Mouse (Mus musculus): ENCODE results near the gene Ccz1. TPM values are rescaled to one million over a fixed set of nuclear protein-coding genes. Genes with fewer than 3 reads are reported as not detected.

Gene Ccz1
- polyA plus RNA-seq, 1 experiment = 31.1 TPM

- H3K4me1 ChIP-seq (ENCODE audit: control insufficient read depth, insufficient read depth, low read length) = no peaks in the 10 kb centered on the region
- no peak overlapping the region for H3K4me3 ChIP-seq (ENCODE audit: control insufficient read depth, low read depth, low read length)
- no peak for TF ChIP-seq POLR2A (IDR thresholded peaks at IDR 0.05; ENCODE audit: control insufficient read depth, low read depth, low read length)
- no peak for TF ChIP-seq CTCF (IDR thresholded peaks at IDR 0.05; ENCODE audit: control insufficient read depth, insufficient read depth, insufficient replicate concordance, low read depth, low read length)
- H3K27ac ChIP-seq (ENCODE audit: control insufficient read depth, insufficient read depth, low read depth, low read length) = no peak overlapping the region
- no peaks in the 10 kb centered on the region for H3K27me3 ChIP-seq (ENCODE audit: control insufficient read depth, insufficient read depth, low read length)
- no peaks in the 10 kb centered on the region for H3K36me3 ChIP-seq (ENCODE audit: control insufficient read depth, insufficient read depth, low read length)
Measured at GRCm38 (mm10) chr5:143972628-143973027, 42.0 kb downstream of the Ccz1 start.

DNA sequence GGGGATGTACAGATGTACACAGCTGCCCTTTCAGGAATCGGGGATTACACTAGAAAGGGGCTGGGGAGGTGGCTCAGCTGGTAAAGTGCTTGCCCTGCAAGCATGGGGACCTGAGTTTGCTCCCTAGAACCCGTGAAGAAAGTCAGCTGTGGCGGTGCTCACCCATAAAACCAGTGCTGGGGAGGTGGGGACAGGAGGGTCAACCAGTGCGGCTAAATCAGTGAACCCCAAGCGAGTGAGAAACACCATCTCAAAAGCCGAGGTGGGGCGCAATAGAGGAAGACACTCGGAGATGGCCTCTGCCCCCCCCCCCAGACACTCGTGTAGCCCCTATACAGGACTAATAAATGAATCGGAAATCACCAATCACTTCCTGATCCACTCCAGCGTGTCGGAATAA is 48.0 kb downstream of the Ccz1 start:
- no peak overlapping the region for H3K27ac ChIP-seq (ENCODE audit: control insufficient read depth, insufficient read depth, low read depth, low read length)
- no peaks in the 10 kb centered on the region; the same call in 1 of the 2 replicates for H3K36me3 ChIP-seq (ENCODE audit: control insufficient read depth, insufficient read depth, low read length)
- no peak overlapping the region for H3K4me3 ChIP-seq (ENCODE audit: control insufficient read depth, low read depth, low read length)
- no peaks in the 10 kb centered on the region for H3K27me3 ChIP-seq (ENCODE audit: control insufficient read depth, insufficient read depth, low read length)
- H3K4me1 ChIP-seq (ENCODE audit: control insufficient read depth, insufficient read depth, low read length) = no peaks in the 10 kb centered on the region
- TF ChIP-seq POLR2A (IDR thresholded peaks at IDR 0.05; ENCODE audit: control insufficient read depth, low read depth, low read length) (no peak), CTCF (IDR thresholded peaks at IDR 0.05; ENCODE audit: control insufficient read depth, insufficient read depth, insufficient replicate concordance, low read depth, low read length) (no peak)

DNA sequence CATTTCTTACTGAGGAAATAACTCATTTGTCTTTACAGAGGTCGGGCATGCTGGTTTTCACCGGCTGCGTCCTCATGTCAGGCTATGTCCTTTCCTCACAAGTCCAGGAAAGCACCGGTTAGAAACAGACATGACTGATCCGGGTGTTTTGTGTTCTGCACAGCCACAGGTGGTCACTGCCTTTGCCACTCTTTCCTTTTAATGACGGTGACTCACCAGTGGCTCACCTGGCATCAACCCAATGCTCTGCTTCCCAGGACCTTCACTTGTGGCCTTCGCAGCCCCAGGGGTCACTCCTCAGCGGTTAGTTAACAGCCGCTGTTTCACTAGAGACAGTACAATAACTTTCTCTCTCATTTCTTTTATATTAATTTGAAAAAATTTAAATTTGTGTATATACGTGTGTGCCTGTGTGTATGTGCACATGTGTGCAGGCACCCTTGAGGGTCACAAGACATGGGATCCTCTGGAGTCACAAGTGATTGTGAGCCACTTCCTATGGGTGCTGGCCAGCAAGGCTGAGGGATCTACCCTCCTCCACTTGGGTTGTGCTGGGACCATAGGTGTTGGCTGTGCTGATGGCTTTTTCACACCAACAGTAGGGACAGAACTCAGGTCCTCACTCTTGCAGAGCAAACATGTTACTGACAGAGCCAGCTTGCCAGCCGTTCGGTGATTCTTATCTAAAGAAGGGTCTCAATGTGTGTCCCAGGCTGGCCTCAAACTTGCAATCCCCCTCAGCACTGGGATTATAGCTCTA is 48.9 kb downstream of the Ccz1 start:
- Histone ChIP-seq H3K36me3 (ENCODE audit: control insufficient read depth, insufficient read depth, low read length) (no peaks in the 10 kb centered on the region; the same call in 1 of the 2 replicates), H3K27ac (ENCODE audit: control insufficient read depth, insufficient read depth, low read depth, low read length) (no peak overlapping the region), H3K27me3 (ENCODE audit: control insufficient read depth, insufficient read depth, low read length) (no peaks in the 10 kb centered on the region), H3K4me3 (ENCODE audit: control insufficient read depth, low read depth, low read length) (no peak overlapping the region), H3K4me1 (ENCODE audit: control insufficient read depth, insufficient read depth, low read length) (no peaks in the 10 kb centered on the region)
- TF ChIP-seq POLR2A (IDR thresholded peaks at IDR 0.05; ENCODE audit: control insufficient read depth, low read depth, low read length) = no peak
- TF ChIP-seq CTCF (IDR thresholded peaks at IDR 0.05; ENCODE audit: control insufficient read depth, insufficient read depth, insufficient replicate concordance, low read depth, low read length) = no peak

DNA sequence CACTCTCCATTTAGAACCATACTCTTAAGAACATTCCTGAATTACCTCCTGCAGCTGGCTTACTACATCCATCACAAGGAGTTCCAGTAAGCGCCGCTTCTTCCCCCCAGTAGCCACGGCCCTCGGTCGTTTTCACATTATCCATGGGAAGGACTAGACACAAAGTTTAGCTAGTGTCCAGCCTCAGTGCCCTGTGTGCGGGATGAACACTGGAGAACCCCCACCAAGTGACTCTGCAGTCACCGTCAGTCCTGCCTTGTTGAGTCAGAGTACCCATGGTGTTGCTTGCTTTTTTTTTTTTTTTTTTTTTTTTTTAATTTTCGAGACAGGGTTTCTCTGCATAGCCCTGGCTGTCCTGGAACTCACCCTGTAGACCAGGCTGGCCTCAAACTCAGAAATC is 53.5 kb downstream of the Ccz1 start:
- TF ChIP-seq CTCF (IDR thresholded peaks at IDR 0.05; ENCODE audit: control insufficient read depth, insufficient read depth, insufficient replicate concordance, low read depth, low read length) (no peak), POLR2A (IDR thresholded peaks at IDR 0.05; ENCODE audit: control insufficient read depth, low read depth, low read length) (no peak)
- H3K27ac ChIP-seq (ENCODE audit: control insufficient read depth, insufficient read depth, low read depth, low read length) = no peak overlapping the region

DNA sequence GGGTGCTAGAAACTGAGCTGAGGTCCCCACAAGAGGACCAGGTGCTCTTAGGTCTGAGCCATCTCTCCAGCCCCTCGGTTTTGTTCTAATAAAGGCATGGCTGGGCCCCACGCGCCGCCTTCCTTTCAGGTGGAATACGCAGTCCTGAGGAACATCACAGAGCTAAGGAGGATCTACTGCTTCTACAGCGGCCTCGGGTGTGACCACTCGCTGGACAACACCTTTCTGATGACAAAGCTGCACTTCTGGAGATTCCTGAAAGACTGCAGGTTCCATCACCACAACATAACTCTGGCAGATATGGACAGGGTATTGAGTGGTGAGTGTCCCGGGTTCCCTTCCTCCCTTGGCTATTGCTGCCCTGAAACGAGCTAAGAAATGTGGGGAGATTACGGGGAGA is 55.1 kb downstream of the Ccz1 start:
- TF ChIP-seq POLR2A (IDR thresholded peaks at IDR 0.05; ENCODE audit: control insufficient read depth, low read depth, low read length) (no peak), CTCF (IDR thresholded peaks at IDR 0.05; ENCODE audit: control insufficient read depth, insufficient read depth, insufficient replicate concordance, low read depth, low read length) (no peak)
- Histone ChIP-seq H3K4me3 (ENCODE audit: control insufficient read depth, low read depth, low read length) (no peak overlapping the region), H3K4me1 (ENCODE audit: control insufficient read depth, insufficient read depth, low read length) (no peaks in the 10 kb centered on the region), H3K27ac (ENCODE audit: control insufficient read depth, insufficient read depth, low read depth, low read length) (no peak overlapping the region), H3K27me3 (ENCODE audit: control insufficient read depth, insufficient read depth, low read length) (no peaks in the 10 kb centered on the region), H3K36me3 (ENCODE audit: control insufficient read depth, insufficient read depth, low read length) (peaks cover 2% of the 10 kb centered on the region)

More for the DNA sequence above, 53.5 kb downstream of the Ccz1 start:
- Histone ChIP-seq H3K27me3 (ENCODE audit: control insufficient read depth, insufficient read depth, low read length) (no peaks in the 10 kb centered on the region), H3K4me1 (ENCODE audit: control insufficient read depth, insufficient read depth, low read length) (no peaks in the 10 kb centered on the region), H3K36me3 (ENCODE audit: control insufficient read depth, insufficient read depth, low read length) (peaks cover 2% of the 10 kb centered on the region), H3K4me3 (ENCODE audit: control insufficient read depth, low read depth, low read length) (no peak overlapping the region)

DNA sequence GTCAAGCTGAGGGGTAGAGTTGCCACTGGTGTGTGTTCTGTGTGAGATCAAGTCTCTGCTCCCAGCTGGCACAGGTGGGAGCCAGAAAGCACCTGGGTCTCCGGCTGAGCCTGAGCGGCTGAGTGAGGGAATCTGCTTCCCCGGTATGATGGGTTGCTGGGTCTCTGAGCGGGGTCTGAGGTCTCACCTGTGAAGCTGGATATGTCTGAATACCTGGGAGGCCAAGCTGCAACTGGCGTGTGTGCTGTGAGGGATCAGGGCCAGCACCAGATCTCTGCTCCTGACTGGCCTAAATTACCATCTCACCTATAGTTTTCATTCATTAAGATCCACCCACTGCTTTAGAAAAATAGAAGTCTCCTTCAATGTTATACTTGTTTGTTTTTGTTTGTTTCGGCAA is 57.6 kb downstream of the Ccz1 start:
- no peaks in the 10 kb centered on the region for H3K4me1 ChIP-seq (ENCODE audit: control insufficient read depth, insufficient read depth, low read length)
- no peaks in the 10 kb centered on the region for H3K27me3 ChIP-seq (ENCODE audit: control insufficient read depth, insufficient read depth, low read length)
- H3K36me3 ChIP-seq (ENCODE audit: control insufficient read depth, insufficient read depth, low read length) = peaks cover 2% of the 10 kb centered on the region
- TF ChIP-seq POLR2A (IDR thresholded peaks at IDR 0.05; ENCODE audit: control insufficient read depth, low read depth, low read length) = no peak
- TF ChIP-seq CTCF (IDR thresholded peaks at IDR 0.05; ENCODE audit: control insufficient read depth, insufficient read depth, insufficient replicate concordance, low read depth, low read length) = no peak
- H3K27ac ChIP-seq (ENCODE audit: control insufficient read depth, insufficient read depth, low read depth, low read length) = no peak overlapping the region
- H3K4me3 ChIP-seq (ENCODE audit: control insufficient read depth, low read depth, low read length) = no peak overlapping the region

DNA sequence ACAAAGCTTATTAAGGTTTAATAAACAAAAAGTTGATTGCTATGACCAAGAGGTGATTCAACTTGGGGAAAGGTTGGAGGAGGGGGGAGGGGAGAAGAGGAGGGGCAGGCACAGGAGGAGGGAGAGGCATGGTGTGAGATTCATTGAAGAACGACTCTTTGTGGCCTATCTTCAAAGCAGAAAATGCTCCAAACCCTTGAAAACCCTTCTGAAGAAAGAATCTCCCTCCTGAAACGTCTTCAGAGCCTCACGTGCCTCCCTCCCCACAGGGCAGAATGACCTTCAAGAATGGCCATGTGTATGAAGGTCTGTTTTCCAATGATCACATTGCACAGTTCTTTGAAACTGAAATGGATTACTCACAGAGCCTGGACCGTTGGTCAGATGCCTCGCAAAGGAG is 64.7 kb downstream of the Ccz1 start:
- H3K36me3 ChIP-seq (ENCODE audit: control insufficient read depth, insufficient read depth, low read length) = no peaks in the 10 kb centered on the region
- H3K27me3 ChIP-seq (ENCODE audit: control insufficient read depth, insufficient read depth, low read length) = no peaks in the 10 kb centered on the region
- no peaks in the 10 kb centered on the region for H3K4me1 ChIP-seq (ENCODE audit: control insufficient read depth, insufficient read depth, low read length)
- H3K4me3 ChIP-seq (ENCODE audit: control insufficient read depth, low read depth, low read length) = no peak overlapping the region
- TF ChIP-seq POLR2A (IDR thresholded peaks at IDR 0.05; ENCODE audit: control insufficient read depth, low read depth, low read length) (no peak), CTCF (IDR thresholded peaks at IDR 0.05; ENCODE audit: control insufficient read depth, insufficient read depth, insufficient replicate concordance, low read depth, low read length) (no peak)
- no peak overlapping the region for H3K27ac ChIP-seq (ENCODE audit: control insufficient read depth, insufficient read depth, low read depth, low read length)
